Mouse (Mus musculus) embryonic facial prominence, embryonic 10.5 days (tissue): ENCODE results near the gene Gm9045. TPM values are rescaled to one million over a fixed set of nuclear protein-coding genes. Genes with fewer than 3 reads are reported as not detected.
"Not testable (repeated sequence)": the region's sequence is repeated elsewhere in the genome, so short reads cannot be mapped to it uniquely, and the experiment has no call there.

Source experiments
- DNase-seq: peaks from one replicate; pipeline ENCODE4 v3.0.0-alpha.2; 2017; ENCODE audit warnings: low spot score
- H3K27ac ChIP-seq: fragments of 300-500 bp; sonication (generic); replicated peaks from 2 replicates; pipeline ENCODE4 v1.5.1; 2016; ENCODE audit warnings: mild to moderate bottlenecking
- H3K27me3 ChIP-seq: fragments of 300-500 bp; sonication (generic); replicated peaks from 2 replicates; pipeline ENCODE4 v1.6.1; 2016; ENCODE audit warnings: low read depth, mild to moderate bottlenecking; ENCODE audit not compliant: poor library complexity, severe bottlenecking
- H3K36me3 ChIP-seq: fragments of 300-500 bp; sonication (generic); replicated peaks from 2 replicates; pipeline ENCODE4 v1.6.1; 2016; ENCODE audit warnings: mild to moderate bottlenecking, moderate library complexity
- H3K4me1 ChIP-seq: fragments of 300-500 bp; sonication (generic); 2 replicates; pipeline ENCODE4 v1.6.1; 2016
- H3K4me3 ChIP-seq: fragments of 300-500 bp; sonication (generic); 2 replicates; pipeline ENCODE4 v1.5.1; 2016; ENCODE audit warnings: mild to moderate bottlenecking, moderate library complexity
- H3K9me3 ChIP-seq: fragments of 300-500 bp; sonication (generic); 2 replicates; pipeline ENCODE4 v1.6.1; 2016; ENCODE audit warnings: mild to moderate bottlenecking
- whole genome bisulfite sequencing: fragments of 180-500 bp; shearing (Covaris S2); methylation state at CpG from one replicate; pipeline ENCODE4 v1.1.7; 2016; 5-methylcytosine and 5-hydroxymethylcytosine counted together
- polyA plus RNA-seq: library from polyadenylated mRNA; unstranded; fragments of >200 nt; fragmentation: Nextera tagmentation; extraction: Ambion mirVana; gene quantifications from 2 replicates; pipeline ENCODE4 v1.2.1, GENCODE M21; 2016

The Gm9045 gene
- polyA plus RNA-seq = 0.13 TPM in 1 of 2 replicates, not detected in the other

GRCm38 (mm10) chr10:118337731-118338130 is at the start of gene Gm9045:
Gm9045 (minus strand) TSS chr10:118337831.
- H3K27me3 ChIP-seq, H3K9me3 ChIP-seq, H3K4me3 ChIP-seq, H3K4me1 ChIP-seq, H3K27ac ChIP-seq, DNase-seq, H3K36me3 ChIP-seq: not testable (repeated sequence)
- WGBS = no CpG with 5 or more reads among the region's 14 CpGs

GRCm38 (mm10) chr10:118370443-118370842 is 32.8 kb upstream of the Gm9045 start:
- WGBS = 16% methylated on average over 10 of the region's 10 CpGs
- H3K36me3 ChIP-seq = no peaks in the 10 kb centered on the region
- no peak overlapping the region for H3K27ac ChIP-seq
- H3K4me3 ChIP-seq = 0 out of 2 replicates have a peak overlapping the region, but pooled peaks have one; percentile 19
- H3K4me1 ChIP-seq = no peaks in the 10 kb centered on the region
- H3K27me3 ChIP-seq = no peaks in the 10 kb centered on the region
- DNase-seq = peak; percentile 86
- H3K9me3 ChIP-seq = no peaks in the 10 kb centered on the region

GRCm38 (mm10) chr10:118369518-118369917 is 31.9 kb upstream of the Gm9045 start:
- Histone ChIP-seq H3K4me1 (no peaks in the 10 kb centered on the region), H3K36me3 (no peaks in the 10 kb centered on the region), H3K27me3 (no peaks in the 10 kb centered on the region), H3K27ac (no peak overlapping the region), H3K4me3 (no peak overlapping the region), H3K9me3 (no peaks in the 10 kb centered on the region)
- 90% methylated on average over 9 of the region's 9 CpGs for WGBS
- DNase-seq = no peak

GRCm38 (mm10) chr10:118354005-118354404 is 16.4 kb upstream of the Gm9045 start, which contains the start of gene Gm9049:
Gm9049 (minus strand) TSS chr10:118354105.
- H3K9me3 ChIP-seq, H3K4me3 ChIP-seq, H3K27me3 ChIP-seq, H3K4me1 ChIP-seq, H3K27ac ChIP-seq, H3K36me3 ChIP-seq, DNase-seq: not testable (repeated sequence)
- WGBS = 100% methylated on average over 1 of the region's 11 CpGs

- H3K4me3 ChIP-seq, H3K27ac ChIP-seq, H3K27me3 ChIP-seq, H3K9me3 ChIP-seq, H3K4me1 ChIP-seq, H3K36me3 ChIP-seq, DNase-seq: not testable (repeated sequence)
- whole genome bisulfite sequencing = 91% methylated on average over 1 of the region's 14 CpGs
Observed at GRCm38 (mm10) chr10:118348579-118348978, 10.9 kb upstream of the Gm9045 start, which contains the start of gene Gm9048. Gm9048 (minus strand) TSS chr10:118348679.

- not testable (repeated sequence) for H3K9me3 ChIP-seq, H3K27ac ChIP-seq
Observed at GRCm38 (mm10) chr10:118343155-118343554, 5.5 kb upstream of the Gm9045 start, which contains the start of gene Gm9046. Gm9046 (minus strand) TSS chr10:118343255.

GRCm38 (mm10) chr10:118332308-118332707 is 5.3 kb downstream of the Gm9045 start, which contains the start of gene Gm9044:
Gm9044 (minus strand) TSS chr10:118332408.
- not testable (repeated sequence) for H3K4me1 ChIP-seq, H3K36me3 ChIP-seq, DNase-seq, H3K27ac ChIP-seq, H3K27me3 ChIP-seq, H3K4me3 ChIP-seq, H3K9me3 ChIP-seq
- no CpG with 5 or more reads among the region's 14 CpGs for WGBS

More at GRCm38 (mm10) chr10:118343155-118343554, 5.5 kb upstream of the Gm9045 start, which contains the start of gene Gm9046:
- not testable (repeated sequence) for DNase-seq, H3K27me3 ChIP-seq, H3K4me1 ChIP-seq, H3K4me3 ChIP-seq, H3K36me3 ChIP-seq
- no CpG with 5 or more reads among the region's 14 CpGs for WGBS

GRCm38 (mm10) chr10:118326869-118327268 is 10.8 kb downstream of the Gm9045 start, which contains the start of gene Gm9040:
Gm9040 (minus strand) TSS chr10:118326969.
- not testable (repeated sequence) for H3K27ac ChIP-seq, H3K4me1 ChIP-seq, H3K9me3 ChIP-seq, H3K4me3 ChIP-seq, H3K36me3 ChIP-seq, DNase-seq, H3K27me3 ChIP-seq
- WGBS = no CpG with 5 or more reads among the region's 11 CpGs

GRCm38 (mm10) chr10:118319024-118319423 is 18.6 kb downstream of the Gm9045 start:
- no peaks in the 10 kb centered on the region for H3K27me3 ChIP-seq
- no peaks in the 10 kb centered on the region for H3K36me3 ChIP-seq
- H3K4me1 ChIP-seq = no peaks in the 10 kb centered on the region
- DNase-seq = no peak
- no peak overlapping the region for H3K4me3 ChIP-seq
- no peaks in the 10 kb centered on the region for H3K9me3 ChIP-seq
- H3K27ac ChIP-seq = no peak overlapping the region
- WGBS = 87% methylated on average over 8 of the region's 8 CpGs

GRCm38 (mm10) chr10:118302133-118302532 is 35.5 kb downstream of the Gm9045 start:
- 40% methylated on average over 2 of the region's 2 CpGs for WGBS
- not testable (repeated sequence) for H3K27me3 ChIP-seq, H3K36me3 ChIP-seq, H3K27ac ChIP-seq, H3K4me3 ChIP-seq, H3K9me3 ChIP-seq, H3K4me1 ChIP-seq
- DNase-seq = peak; percentile 9

GRCm38 (mm10) chr10:118294938-118295337 is 42.7 kb downstream of the Gm9045 start, which contains the start of gene Iltifb:
Iltifb (minus strand) TSS chr10:118295038.
- H3K27ac ChIP-seq = no peak within 1 kb of the TSS
- no peaks in the 10 kb centered on the region for H3K36me3 ChIP-seq
- H3K4me3 ChIP-seq = no peak within 1 kb of the TSS
- DNase-seq = no peak
- H3K9me3 ChIP-seq = no peaks in the 10 kb centered on the region
- WGBS = 90% methylated on average over 6 of the region's 6 CpGs
- H3K27me3 ChIP-seq = no peaks in the 10 kb centered on the region
- H3K4me1 ChIP-seq = no peaks in the 10 kb centered on the region
